ENCODE assay signal across 8 mouse cellular contexts in the genomic region with DNA sequence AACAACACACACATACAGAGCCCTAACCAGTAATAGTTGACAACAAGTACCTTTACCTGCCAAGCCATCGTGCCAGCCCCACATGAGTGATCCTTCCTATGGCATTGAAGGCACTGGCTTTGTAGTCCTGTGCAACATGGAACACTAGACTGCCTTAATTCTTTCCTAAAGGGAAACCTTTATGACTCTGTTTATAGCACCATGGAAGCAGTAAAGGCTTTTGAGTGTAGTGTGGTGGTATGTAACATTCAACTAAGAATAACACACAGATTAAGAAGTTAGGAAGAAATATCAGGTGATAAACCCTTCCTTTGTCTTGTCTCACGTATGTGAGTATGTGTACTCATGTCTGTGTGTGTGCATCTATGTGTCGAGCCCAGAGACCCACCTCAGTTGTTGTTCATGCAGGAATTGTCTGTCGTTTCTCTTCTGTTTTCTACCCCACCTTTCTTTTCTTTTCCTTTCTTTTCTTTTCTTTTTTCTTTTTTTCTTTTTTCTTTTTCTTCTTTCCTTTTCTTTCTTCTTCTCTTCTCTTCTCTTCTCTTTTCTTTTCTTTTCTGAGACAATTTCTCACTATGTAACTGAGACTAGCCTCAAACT. TPM values are rescaled to one million over a fixed set of nuclear protein-coding genes. Genes with fewer than 3 reads are reported as not detected.
DNase-seq lines count a peak whose midpoint lies in the region; ATAC-seq and TF ChIP-seq lines count a peak whose summit lies in the region.

A gene (minus strand): TSS at position 113 of the 600 bp plus-strand sequence.

- no peak within 1 kb of the TSS for H3K4me3 ChIP-seq in kidney, adult 2 months (ENCODE audit: insufficient read depth, low read depth, low read length)
- H3K4me3 ChIP-seq in intestine, embryonic 15.5 days (replicated peaks), result no peak within 1 kb of the TSS

- no peak within 1 kb of the TSS for H3K9ac ChIP-seq in intestine, embryonic 15.5 days

- no peak for ATAC-seq in intestine, embryonic 15.5 days
- ATAC-seq in megakaryocyte-erythroid progenitor cell, adult 5-6 weeks (replicated peaks; ENCODE audit: low FRiP score, low TSS enrichment, poor library complexity, severe bottlenecking), result no peak

- no peaks in the 10 kb centered on the region for H3K27me3 ChIP-seq in kidney, adult 2 months (replicated peaks; ENCODE audit: control insufficient read depth, insufficient read depth, low read length)
- no peaks in the 10 kb centered on the region for H3K27me3 ChIP-seq in intestine, embryonic 15.5 days (replicated peaks)

- 84% methylated on average over 4 of the region's 4 CpGs for WGBS in kidney, adult 2 months
- 79% methylated on average over 4 of the region's 4 CpGs for WGBS in intestine, embryonic 15.5 days

- peaks cover 3% of the 10 kb centered on the region; the same call in 1 of the 2 replicates for H3K4me1 ChIP-seq in kidney, adult 2 months (ENCODE audit: control insufficient read depth, insufficient read depth, low read length)
- peaks cover 7% of the 10 kb centered on the region for H3K4me1 ChIP-seq in intestine, embryonic 15.5 days (replicated peaks)

- no peak within 1 kb of the TSS for H3K4me2 ChIP-seq in intestine, embryonic 15.5 days (replicated peaks)

- H3K9me3 ChIP-seq in intestine, embryonic 15.5 days, result no peaks in the 10 kb centered on the region

- intact Hi-C loops in gastrocnemius, postnatal 14 days (cut with DNase I; ENCODE audit: low total_unique reads), result no loop called here

- H3K36me3 ChIP-seq in kidney, adult 2 months (ENCODE audit: control insufficient read depth, insufficient read depth, low read length), result no peaks in the 10 kb centered on the region
- H3K36me3 ChIP-seq in intestine, embryonic 15.5 days, result no peaks in the 10 kb centered on the region

- TF ChIP-seq CTCF in kidney, adult 2 months (conservative IDR thresholded peaks at IDR 0.05; ENCODE audit: insufficient read depth, insufficient read length, low read depth, low read length), result no peak

- no peak for DNase-seq in kidney, adult 2 months
- DNase-seq in kidney, adult 9 months, result no peak
- no peak for DNase-seq in adrenal gland, postnatal 25 days
- no peak for DNase-seq in gastrocnemius, postnatal 14 days
- no peak for DNase-seq in right cerebral cortex, adult 2 months (ENCODE audit: low spot score in 2 of 2)
- DNase-seq in thymus, postnatal 36 days, result no peak

- TF ChIP-seq POLR2A in kidney, adult 2 months (IDR thresholded peaks at IDR 0.05; ENCODE audit: low read depth, low read length), result no peak

- no peak within 1 kb of the TSS for H3K27ac ChIP-seq in kidney, adult 2 months (ENCODE audit: insufficient read depth, low read depth, low read length)
- no peak within 1 kb of the TSS for H3K27ac ChIP-seq in intestine, embryonic 15.5 days

RNA-seq across cellular contexts. Expression of the gene that starts here (rescaled TPM):
- polyA plus RNA-seq in kidney, adult 2 months (2012; rRNA removed), result 176 and 192 TPM in 2 replicates
- 368 and 473 TPM in 2 replicates for total RNA-seq in adrenal gland, postnatal 25 days (2021)
- total RNA-seq in gastrocnemius, postnatal 14 days (2021), result 10 to 100 TPM; 31.2 to 31.7 TPM
- polyA plus RNA-seq in intestine, embryonic 15.5 days (2015; fragmentation: Nextera tagmentation; extraction: Ambion mirVana), result 122 and 133 TPM in 2 replicates
- total RNA-seq in megakaryocyte-erythroid progenitor cell, adult 5-6 weeks (2014; fragmentation: Nextera tagmentation), result 82.6 and 91.5 TPM in 2 replicates
- total RNA-seq in megakaryocyte-erythroid progenitor cell, adult 5-6 weeks (2017), result 34.8 and 55.5 TPM in 2 replicates
